Mouse (Mus musculus) hindbrain, postnatal 0 days (tissue): ENCODE data around the gene Reck. TPM values are rescaled to one million over a fixed set of nuclear protein-coding genes. Genes with fewer than 3 reads are reported as not detected.

Experiments used
- ATAC-seq: fragments of 200-750 bp; cut with Nextera tagmentation; 2 replicates; pipeline ENCODE4 v1.8.0; 2017; ENCODE audit warnings: mild to moderate bottlenecking, moderate TSS enrichment, moderate library complexity
- DNase-seq: peaks from one replicate; pipeline ENCODE4 v3.0.0-alpha.2; 2015; ENCODE audit warnings: low spot score
- H3K27ac ChIP-seq: fragments of 300-500 bp; sonication (generic); 2 replicates; pipeline ENCODE4 v1.5.1; 2014; ENCODE audit warnings: mild to moderate bottlenecking
- H3K27me3 ChIP-seq: fragments of 300-500 bp; sonication (generic); 2 replicates; pipeline ENCODE4 v1.6.1; 2014; ENCODE audit warnings: low read length, mixed read lengths; ENCODE audit not compliant: insufficient read depth
- H3K36me3 ChIP-seq: fragments of 300-500 bp; sonication (generic); 2 replicates; pipeline ENCODE4 v1.6.1; 2014; ENCODE audit warnings: low read length, mixed read lengths; ENCODE audit not compliant: insufficient read depth
- H3K4me1 ChIP-seq: fragments of 300-500 bp; sonication (generic); 2 replicates; pipeline ENCODE4 v1.6.1; 2014; ENCODE audit warnings: antibody characterized with exemption, low read length, mixed read lengths; ENCODE audit not compliant: insufficient read depth
- H3K4me2 ChIP-seq: fragments of 300-500 bp; sonication (generic); 2 replicates; pipeline ENCODE4 v1.6.1; 2014; ENCODE audit warnings: low read depth, mild to moderate bottlenecking, low read length, moderate library complexity, mixed read lengths
- H3K4me3 ChIP-seq: fragments of 300-500 bp; sonication (generic); 2 replicates; pipeline ENCODE4 v1.5.1; 2014; ENCODE audit warnings: low read length
- H3K9ac ChIP-seq: fragments of 300-500 bp; sonication (generic); replicated peaks from 2 replicates; pipeline ENCODE4 v1.6.1; 2014; ENCODE audit warnings: mild to moderate bottlenecking, low read length, moderate library complexity, mixed read lengths
- H3K9me3 ChIP-seq: fragments of 300-500 bp; sonication (generic); 2 replicates; pipeline ENCODE4 v1.6.1; 2016; ENCODE audit warnings: low read length, mixed read lengths
- CTCF ChIP-seq: IDR thresholded peaks from 2 replicates; pipeline ENCODE4 v1.5.1; 2016; ENCODE audit warnings: antibody characterized with exemption, control low read depth, low read depth
- WGBS: fragments of 180-500 bp; shearing (Covaris S2); extraction: QIAGEN DNeasy Blood & Tissue Kit; methylation state at CpG from one replicate; pipeline ENCODE4 v1.1.7; 2014; 5-methylcytosine and 5-hydroxymethylcytosine counted together
- polyA plus RNA-seq: library from polyadenylated mRNA; unstranded; fragments of >200 nt; fragmentation: Nextera tagmentation; extraction: Ambion mirVana; gene quantifications from 2 replicates; pipeline ENCODE4 v1.2.1, GENCODE M21; 2015
- total RNA-seq: library from RNA; depleted of rRNA; stranded (reverse); fragments of >200 nt; gene quantifications from 2 replicates; pipeline ENCODE4 v1.2.3, GENCODE M21; 2014; rRNA removed

The Reck gene
- total RNA-seq (4.0 and 6.1 TPM in 2 replicates), polyA plus RNA-seq (3.4 and 4.0 TPM in 2 replicates)

DNA sequence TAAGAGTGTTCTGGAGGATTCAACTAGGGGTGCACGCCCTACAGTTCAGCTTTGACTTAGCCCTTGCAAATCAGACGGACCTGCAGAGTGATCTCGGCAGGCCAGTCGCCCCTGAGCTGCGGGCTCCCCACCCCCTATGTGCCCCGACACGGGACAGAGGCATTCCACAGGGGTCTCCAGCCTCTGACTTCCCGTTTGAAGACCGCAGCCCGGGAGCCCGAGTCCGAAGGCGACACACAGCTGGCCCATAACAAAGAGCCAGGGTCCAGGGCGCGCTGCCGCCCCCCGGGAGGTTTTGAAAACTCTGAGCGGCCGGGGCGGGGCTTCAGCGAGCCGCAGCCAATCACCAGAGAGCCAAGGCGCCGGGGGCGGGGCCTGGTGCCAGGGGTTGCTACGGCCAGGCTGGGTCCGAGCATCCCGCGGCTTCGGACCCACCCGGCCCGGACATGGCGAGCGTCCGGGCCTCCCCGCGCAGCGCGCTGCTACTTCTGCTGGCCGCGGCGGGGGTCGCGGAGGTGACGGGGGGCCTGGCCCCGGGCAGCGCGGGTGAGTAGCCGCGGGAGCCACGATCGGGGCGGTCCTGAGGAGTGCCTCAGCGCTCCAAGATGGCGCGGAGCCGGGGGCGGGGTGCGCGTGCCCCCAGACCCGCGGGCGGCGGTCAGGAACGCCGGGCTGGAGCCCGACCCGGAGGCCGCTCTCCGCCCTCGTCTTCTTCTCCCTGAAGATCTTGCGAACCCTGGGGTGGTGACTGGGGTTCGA is at the start of gene Reck:
Gene Reck (plus strand): TSS at position 371 of the 759 bp plus-strand sequence.
- H3K9ac ChIP-seq = peak within 1 kb of the TSS; percentile 65
- peak; percentile 91 for DNase-seq
- ATAC-seq = peak; percentile 94
- TF ChIP-seq CTCF = no peak
- WGBS = under 1% methylated on average over 73 of the region's 73 CpGs
- H3K4me3 ChIP-seq = peak within 1 kb of the TSS; percentile 93
- peak within 1 kb of the TSS; percentile 99 for H3K4me2 ChIP-seq
- peaks cover 3% of the 10 kb centered on the region; the same call in 1 of the 2 replicates for H3K4me1 ChIP-seq
- H3K27ac ChIP-seq = peak within 1 kb of the TSS; percentile 45; the same call in 1 of the 2 replicates
- no peaks in the 10 kb centered on the region for H3K9me3 ChIP-seq
- H3K27me3 ChIP-seq = no peaks in the 10 kb centered on the region
- H3K36me3 ChIP-seq = no peaks in the 10 kb centered on the region

- Histone ChIP-seq H3K4me1 (no peaks in the 10 kb centered on the region), H3K9me3 (no peaks in the 10 kb centered on the region), H3K9ac (no peak overlapping the region), H3K4me3 (no peak overlapping the region), H3K36me3 (no peaks in the 10 kb centered on the region), H3K27ac (no peak overlapping the region), H3K4me2 (no peak overlapping the region), H3K27me3 (no peaks in the 10 kb centered on the region)
- ATAC-seq (no peak), DNase-seq (no peak)
- WGBS = 93% methylated on average over 4 of the region's 4 CpGs
- TF ChIP-seq CTCF = no peak
Measured at GRCm38 (mm10) chr4:43828806-43829205, 46.5 kb upstream of the Reck start.

GRCm38 (mm10) chr4:43832031-43832430 is 43.3 kb upstream of the Reck start:
- no peaks in the 10 kb centered on the region for H3K9me3 ChIP-seq
- no peak overlapping the region for H3K9ac ChIP-seq
- WGBS = 72% methylated on average over 5 of the region's 5 CpGs
- TF ChIP-seq CTCF = 0 out of 2 replicates have a peak, but pooled peaks have one; percentile 11
- H3K4me3 ChIP-seq = no peak overlapping the region
- no peaks in the 10 kb centered on the region for H3K4me1 ChIP-seq
- no peaks in the 10 kb centered on the region for H3K27me3 ChIP-seq
- DNase-seq (no peak), ATAC-seq (no peak)
- H3K36me3 ChIP-seq = no peaks in the 10 kb centered on the region
- no peak overlapping the region for H3K4me2 ChIP-seq
- H3K27ac ChIP-seq = no peak overlapping the region

GRCm38 (mm10) chr4:43833752-43834151 is 41.6 kb upstream of the Reck start:
- Histone ChIP-seq H3K9ac (no peak overlapping the region), H3K4me1 (no peaks in the 10 kb centered on the region), H3K27ac (no peak overlapping the region), H3K4me3 (no peak overlapping the region), H3K36me3 (no peaks in the 10 kb centered on the region), H3K4me2 (no peak overlapping the region), H3K9me3 (no peaks in the 10 kb centered on the region), H3K27me3 (no peaks in the 10 kb centered on the region)
- ATAC-seq = no peak
- no peak for DNase-seq
- 67% methylated on average over 5 of the region's 5 CpGs for WGBS
- TF ChIP-seq CTCF = no peak

GRCm38 (mm10) chr4:43834749-43835148 is 40.6 kb upstream of the Reck start:
- Histone ChIP-seq H3K9ac (no peak overlapping the region), H3K4me1 (no peaks in the 10 kb centered on the region), H3K36me3 (no peaks in the 10 kb centered on the region), H3K4me3 (no peak overlapping the region), H3K4me2 (no peak overlapping the region), H3K27ac (no peak overlapping the region), H3K27me3 (no peaks in the 10 kb centered on the region), H3K9me3 (no peaks in the 10 kb centered on the region)
- DNase-seq = no peak
- ATAC-seq = no peak
- WGBS = 71% methylated on average over 4 of the region's 4 CpGs
- TF ChIP-seq CTCF = no peak

DNA sequence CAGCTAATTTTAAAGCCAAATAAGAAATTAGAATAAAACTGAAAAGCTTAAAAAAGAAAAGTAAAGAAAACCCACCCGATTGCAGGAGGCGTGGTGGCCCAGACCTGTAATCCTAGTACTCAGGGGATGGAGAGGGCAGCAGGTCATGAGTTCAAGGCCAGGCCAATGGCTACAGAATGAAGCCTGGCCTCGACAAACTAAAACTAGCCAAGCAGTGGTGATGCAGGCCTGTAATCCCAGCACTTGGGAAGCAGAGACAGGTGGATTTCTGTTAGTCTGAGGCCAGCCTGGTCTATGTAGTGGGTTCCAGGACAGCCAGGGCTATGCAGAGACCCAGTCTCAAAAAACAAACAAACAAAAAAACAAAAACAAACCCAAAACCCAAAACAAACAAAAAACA is 37.0 kb upstream of the Reck start:
- no peak overlapping the region for H3K27ac ChIP-seq
- ATAC-seq (no peak), DNase-seq (no peak)
- no peaks in the 10 kb centered on the region for H3K4me1 ChIP-seq
- H3K4me3 ChIP-seq = no peak overlapping the region
- H3K4me2 ChIP-seq = no peak overlapping the region
- H3K9ac ChIP-seq = no peak overlapping the region
- no peaks in the 10 kb centered on the region for H3K27me3 ChIP-seq
- 80% methylated on average over 3 of the region's 3 CpGs for WGBS
- no peak for TF ChIP-seq CTCF
- H3K36me3 ChIP-seq = no peaks in the 10 kb centered on the region
- no peaks in the 10 kb centered on the region for H3K9me3 ChIP-seq

DNA sequence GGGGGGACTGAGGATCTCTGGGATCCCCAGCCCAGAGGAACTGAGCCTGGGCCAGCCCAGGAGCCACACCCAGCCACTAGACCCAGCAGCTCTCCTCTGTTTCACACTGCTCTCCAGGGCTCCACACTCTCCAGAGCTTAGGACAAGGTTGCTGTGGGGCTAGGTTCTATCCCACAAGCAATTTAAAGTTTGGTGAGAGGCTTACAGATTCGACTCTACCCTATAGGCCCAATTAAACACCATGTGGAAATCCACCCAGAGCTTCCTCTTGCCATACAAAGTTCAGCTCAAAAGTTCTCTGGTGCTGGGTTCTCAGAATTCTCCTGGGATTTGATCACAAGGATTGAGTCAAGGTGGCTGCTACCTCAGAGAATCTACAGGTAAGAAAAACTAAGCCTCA is 35.2 kb upstream of the Reck start, which contains the start of gene Olfr157:
Gene Olfr157 (minus strand): TSS at position 101 of the 400 bp plus-strand sequence.
- Histone ChIP-seq H3K4me2 (no peak within 1 kb of the TSS), H3K4me3 (no peak within 1 kb of the TSS), H3K4me1 (no peaks in the 10 kb centered on the region), H3K27ac (no peak within 1 kb of the TSS), H3K9me3 (no peaks in the 10 kb centered on the region), H3K27me3 (no peaks in the 10 kb centered on the region), H3K9ac (no peak within 1 kb of the TSS), H3K36me3 (no peaks in the 10 kb centered on the region)
- WGBS = 65% methylated on average over 1 of the region's 1 CpGs
- no peak for ATAC-seq
- TF ChIP-seq CTCF = no peak
- DNase-seq = no peak
